Mouse (Mus musculus) C2C12 (cell line): ENCODE measurements around the gene Dcun1d2. TPM values are rescaled to one million over a fixed set of nuclear protein-coding genes. Genes with fewer than 3 reads are reported as not detected.

Experiments
- H3K27me3 ChIP-seq: one replicate; pipeline ENCODE4 v1.6.1; 2011; ENCODE audit not compliant: control insufficient read depth, insufficient read depth, insufficient read length
- H3K36me3 ChIP-seq: one replicate; pipeline ENCODE4 v1.6.1; 2011; ENCODE audit not compliant: control insufficient read depth, insufficient read depth
- H3K4me3 ChIP-seq: one replicate; pipeline ENCODE4 v1.5.1; 2011; ENCODE audit warnings: mild to moderate bottlenecking, control low read depth; ENCODE audit not compliant: poor library complexity, insufficient read depth, severe bottlenecking
- H3K79me2 ChIP-seq: one replicate; pipeline ENCODE4 v1.6.1; 2011; ENCODE audit not compliant: control insufficient read depth, insufficient read depth
- H3K79me3 ChIP-seq: one replicate; pipeline ENCODE4 v1.6.1; 2011; ENCODE audit warnings: low read depth, control low read depth
- H3ac ChIP-seq: one replicate; pipeline ENCODE3; 2011; ENCODE audit warnings: low read depth; ENCODE audit not compliant: control insufficient read depth, insufficient read length
- CEBPB ChIP-seq: IDR thresholded peaks from one replicate; pipeline ENCODE4 v1.6.1; 2011; ENCODE audit warnings: low read depth, mild to moderate bottlenecking, control low read depth, moderate library complexity
- CTCF ChIP-seq: IDR thresholded peaks from one replicate; pipeline ENCODE4 v1.5.1; 2011; ENCODE audit not compliant: control insufficient read depth, insufficient read depth, insufficient read length
- FOSL1 ChIP-seq: IDR thresholded peaks from one replicate; pipeline ENCODE4 v1.8.0; 2011; ENCODE audit warnings: mild to moderate bottlenecking, low read length; ENCODE audit not compliant: poor library complexity, insufficient read depth, severe bottlenecking
- MAX ChIP-seq: IDR thresholded peaks from one replicate; pipeline ENCODE4 v1.6.1; 2011; ENCODE audit warnings: mild to moderate bottlenecking, control low read depth
- MYOD1 ChIP-seq: IDR thresholded peaks from one replicate; pipeline ENCODE4 v1.6.1; 2011; ENCODE audit warnings: low read depth; ENCODE audit not compliant: control insufficient read depth, insufficient read length
- MYOG ChIP-seq: IDR thresholded peaks from one replicate; pipeline ENCODE4 v1.6.1; 2011; ENCODE audit not compliant: control insufficient read depth, insufficient read length; ENCODE audit errors: extremely low read depth
- USF1 ChIP-seq: IDR thresholded peaks from one replicate; pipeline ENCODE4 v1.6.1; 2011; ENCODE audit warnings: low read depth, mild to moderate bottlenecking, control low read depth, moderate library complexity
- polyA plus RNA-seq: library from polyadenylated mRNA; unstranded; fragments of >200 nt; fragmentation: generic; extraction: Trizol; gene quantifications from one replicate; pipeline ENCODE4 v1.2.1, GENCODE M21; 2012; ENCODE audit warnings: missing spikeins

Dcun1d2 gene
- polyA plus RNA-seq, 1 experiment: 12.2 TPM

- no peak for TF ChIP-seq CTCF
- TF ChIP-seq USF1: no peak
- TF ChIP-seq FOSL1: no peak
- TF ChIP-seq MYOD1: no peak
- TF ChIP-seq MAX: no peak
- TF ChIP-seq CEBPB: no peak
- TF ChIP-seq MYOG: no peak
Observed at GRCm38 (mm10) chr8:13234803-13235202, 53.1 kb downstream of the Dcun1d2 start.

GRCm38 (mm10) chr8:13230471-13230870, 57.5 kb downstream of the Dcun1d2 start:
- Histone ChIP-seq H3K36me3 (no peaks in the 10 kb centered on the region), H3K4me3 (no peak overlapping the region), H3ac (no peak overlapping the region), H3K79me2 (no peaks in the 10 kb centered on the region), H3K27me3 (peaks cover 72% of the 10 kb centered on the region), H3K79me3 (no peaks in the 10 kb centered on the region)
- TF ChIP-seq CTCF (no peak), FOSL1 (no peak), USF1 (no peak), MAX (no peak), MYOD1 (no peak), MYOG (no peak), CEBPB (no peak)

More at GRCm38 (mm10) chr8:13234803-13235202, 53.1 kb downstream of the Dcun1d2 start:
- no peaks in the 10 kb centered on the region for H3K79me2 ChIP-seq
- no peaks in the 10 kb centered on the region for H3K36me3 ChIP-seq
- H3ac ChIP-seq: no peak overlapping the region
- H3K79me3 ChIP-seq: no peaks in the 10 kb centered on the region
- no peak overlapping the region for H3K4me3 ChIP-seq
- H3K27me3 ChIP-seq: peaks cover 74% of the 10 kb centered on the region

- Histone ChIP-seq H3K4me3 (no peak overlapping the region), H3K36me3 (no peaks in the 10 kb centered on the region), H3K79me3 (no peaks in the 10 kb centered on the region), H3ac (no peak overlapping the region), H3K27me3 (peaks cover 69% of the 10 kb centered on the region), H3K79me2 (no peaks in the 10 kb centered on the region)
- no peak for TF ChIP-seq FOSL1
- no peak for TF ChIP-seq MYOG
- TF ChIP-seq CEBPB: no peak
- TF ChIP-seq USF1: no peak
Observed at GRCm38 (mm10) chr8:13229802-13230201, 58.1 kb downstream of the Dcun1d2 start.

GRCm38 (mm10) chr8:13228923-13229610, 58.9 kb downstream of the Dcun1d2 start:
- TF ChIP-seq USF1: no peak
- no peak for TF ChIP-seq CTCF
- TF ChIP-seq CEBPB: no peak
- H3K79me3 ChIP-seq: no peaks in the 10 kb centered on the region
- no peak overlapping the region for H3ac ChIP-seq
- H3K36me3 ChIP-seq: no peaks in the 10 kb centered on the region
- no peak overlapping the region for H3K4me3 ChIP-seq
- H3K27me3 ChIP-seq: peaks cover 68% of the 10 kb centered on the region
- H3K79me2 ChIP-seq: no peaks in the 10 kb centered on the region

- Histone ChIP-seq H3K27me3 (peaks cover 68% of the 10 kb centered on the region), H3K36me3 (no peaks in the 10 kb centered on the region), H3ac (no peak overlapping the region), H3K79me3 (no peaks in the 10 kb centered on the region), H3K4me3 (no peak overlapping the region), H3K79me2 (no peaks in the 10 kb centered on the region)
- no peak for TF ChIP-seq MAX
- TF ChIP-seq FOSL1: no peak
- no peak for TF ChIP-seq MYOD1
- TF ChIP-seq CTCF: no peak
- TF ChIP-seq USF1: peak; percentile 74
- TF ChIP-seq MYOG: no peak
- no peak for TF ChIP-seq CEBPB
Observed at GRCm38 (mm10) chr8:13227184-13227583, 60.7 kb downstream of the Dcun1d2 start.

- H3K27me3 ChIP-seq: peaks cover 65% of the 10 kb centered on the region
- H3K36me3 ChIP-seq: no peaks in the 10 kb centered on the region
- H3K4me3 ChIP-seq: no peak overlapping the region
- no peak overlapping the region for H3ac ChIP-seq
- no peaks in the 10 kb centered on the region for H3K79me2 ChIP-seq
- no peaks in the 10 kb centered on the region for H3K79me3 ChIP-seq
- TF ChIP-seq USF1 (no peak), MYOD1 (no peak), CTCF (no peak), MYOG (no peak), CEBPB (no peak), MAX (no peak), FOSL1 (no peak)
Observed at GRCm38 (mm10) chr8:13226288-13226687, 61.6 kb downstream of the Dcun1d2 start.
